Mouse (Mus musculus) kidney, postnatal 0 days (tissue): ENCODE results near the gene E130114P18Rik. TPM values are rescaled to one million over a fixed set of nuclear protein-coding genes. Genes with fewer than 3 reads are reported as not detected.

Experiments
- ATAC-seq: fragments of 200-750 bp; cut with Nextera tagmentation; replicated peaks from 2 replicates; pipeline ENCODE4 v1.8.0; 2017; ENCODE audit warnings: low read depth, moderate number of reproducible peaks, moderate TSS enrichment, moderate library complexity; ENCODE audit not compliant: low FRiP score
- DNase-seq: peaks from one replicate; pipeline ENCODE4 v3.0.0-alpha.2; 2016; ENCODE audit warnings: low spot score
- H3K27ac ChIP-seq: fragments of 300-500 bp; sonication (generic); 2 replicates; pipeline ENCODE4 v1.5.1; 2014; ENCODE audit warnings: mild to moderate bottlenecking
- H3K27me3 ChIP-seq: fragments of 300-500 bp; sonication (generic); 2 replicates; pipeline ENCODE4 v1.6.1; 2014; ENCODE audit warnings: low read length, mixed read lengths; ENCODE audit not compliant: insufficient read depth
- H3K36me3 ChIP-seq: fragments of 300-500 bp; sonication (generic); 2 replicates; pipeline ENCODE4 v1.6.1; 2014; ENCODE audit warnings: low read length, mixed read lengths; ENCODE audit not compliant: insufficient read depth
- H3K4me1 ChIP-seq: fragments of 300-500 bp; sonication (generic); replicated peaks from 2 replicates; pipeline ENCODE4 v1.6.1; 2014; ENCODE audit warnings: antibody characterized with exemption, low read length, mixed read lengths; ENCODE audit not compliant: insufficient read depth
- H3K4me2 ChIP-seq: fragments of 300-500 bp; sonication (generic); 2 replicates; pipeline ENCODE4 v1.6.1; 2014; ENCODE audit warnings: mild to moderate bottlenecking, low read length, moderate library complexity, mixed read lengths
- H3K4me3 ChIP-seq: fragments of 300-500 bp; sonication (generic); replicated peaks from 2 replicates; pipeline ENCODE4 v1.5.1; 2014; ENCODE audit warnings: low read depth, low read length
- H3K9ac ChIP-seq: fragments of 300-500 bp; sonication (generic); 2 replicates; pipeline ENCODE4 v1.6.1; 2014; ENCODE audit warnings: low read depth, low read length
- H3K9me3 ChIP-seq: fragments of 300-500 bp; sonication (generic); replicated peaks from 2 replicates; pipeline ENCODE4 v1.6.1; 2016; ENCODE audit warnings: low read length, inconsistent platforms, mixed read lengths
- CTCF ChIP-seq: IDR thresholded peaks from 2 replicates; pipeline ENCODE4 v1.5.1; 2016; ENCODE audit warnings: antibody characterized with exemption, low read depth, mild to moderate bottlenecking, moderate library complexity
- WGBS: fragments of 180-500 bp; shearing (Covaris S2); extraction: QIAGEN DNeasy Blood & Tissue Kit; methylation state at CpG from one replicate; pipeline ENCODE4 v1.1.7; 2014; 5-methylcytosine and 5-hydroxymethylcytosine counted together
- polyA plus RNA-seq: library from polyadenylated mRNA; unstranded; fragments of >200 nt; fragmentation: Nextera tagmentation; extraction: Ambion mirVana; gene quantifications from 2 replicates; pipeline ENCODE4 v1.2.1, GENCODE M21; 2015

The E130114P18Rik gene
- polyA plus RNA-seq, 1 experiment from 2014 or later = 0.38 TPM

DNA sequence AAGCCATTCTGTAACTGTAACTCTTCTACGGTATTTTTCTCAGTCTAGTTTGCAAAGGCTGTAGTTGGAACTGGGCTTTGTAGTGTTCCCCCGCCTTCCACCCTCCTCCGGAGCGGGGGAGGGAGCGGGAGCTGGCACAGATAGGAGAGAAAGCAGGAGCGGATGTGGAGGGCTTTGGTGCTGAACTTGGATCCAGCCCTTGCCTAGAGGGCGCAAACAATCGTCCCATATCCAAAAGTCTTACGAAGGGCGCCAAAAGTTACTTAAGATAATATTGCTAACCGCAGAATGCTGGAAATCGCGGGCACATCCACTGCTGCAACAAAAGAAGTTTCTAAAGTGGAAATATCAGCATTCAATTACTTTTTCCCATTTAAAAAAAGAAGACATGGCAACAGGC lies 2.8 kb downstream of the E130114P18Rik start:
- peak overlapping the region; percentile 93 for H3K27ac ChIP-seq
- H3K36me3 ChIP-seq = no peaks in the 10 kb centered on the region
- peak overlapping the region; percentile 30 for H3K4me3 ChIP-seq
- TF ChIP-seq CTCF = peak; percentile 25; the same call in 1 of the 2 replicates
- no peak for ATAC-seq
- under 1% methylated on average over 13 of the region's 13 CpGs for WGBS
- peak; percentile 88 for DNase-seq
- H3K27me3 ChIP-seq = no peaks in the 10 kb centered on the region
- H3K4me2 ChIP-seq = peak overlapping the region; percentile 89
- no peaks in the 10 kb centered on the region; the same call in 1 of the 2 replicates for H3K4me1 ChIP-seq
- H3K9me3 ChIP-seq = no peaks in the 10 kb centered on the region
- peak overlapping the region; percentile 27; the same call in 1 of the 2 replicates for H3K9ac ChIP-seq

GRCm38 (mm10) chr4:97774446-97774950 lies 3.4 kb downstream of the E130114P18Rik start:
- peak overlapping the region; percentile 89 for H3K4me2 ChIP-seq
- no peaks in the 10 kb centered on the region for H3K27me3 ChIP-seq
- no peaks in the 10 kb centered on the region for H3K9me3 ChIP-seq
- peak overlapping the region; percentile 93 for H3K27ac ChIP-seq
- no peak for TF ChIP-seq CTCF
- no peak for DNase-seq
- no peaks in the 10 kb centered on the region; the same call in 1 of the 2 replicates for H3K4me1 ChIP-seq
- no peaks in the 10 kb centered on the region for H3K36me3 ChIP-seq
- WGBS = 19% methylated on average over 4 of the region's 4 CpGs
- no peak for ATAC-seq
- H3K9ac ChIP-seq = no peak overlapping the region; the same call in 1 of the 2 replicates
- H3K4me3 ChIP-seq = peak overlapping the region; percentile 30

DNA sequence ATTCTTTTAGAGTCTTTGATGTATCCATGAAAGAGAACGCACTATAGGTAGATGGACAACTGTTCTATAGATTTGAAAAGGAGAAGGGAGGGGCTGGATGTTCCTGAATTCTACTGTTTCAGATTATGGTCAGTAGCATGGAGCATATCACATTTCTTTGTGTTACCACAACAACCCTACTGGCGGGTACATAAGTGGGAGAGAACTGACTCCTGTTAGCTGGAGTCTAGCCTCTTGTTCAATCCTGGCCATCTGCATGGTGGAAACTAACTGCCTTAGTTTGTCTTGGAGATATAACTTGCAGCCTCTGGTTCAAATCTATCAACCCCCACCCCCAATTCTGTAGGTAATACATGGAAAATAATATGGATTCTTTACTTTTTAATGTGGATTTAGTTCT lies 4.1 kb downstream of the E130114P18Rik start:
- WGBS = 66% methylated on average over 2 of the region's 2 CpGs
- no peak for DNase-seq
- no peak for TF ChIP-seq CTCF
- Histone ChIP-seq H3K27ac (0 out of 2 replicates have a peak overlapping the region, but pooled peaks have one; percentile 58), H3K4me2 (peak overlapping the region; percentile 70), H3K27me3 (no peaks in the 10 kb centered on the region), H3K4me3 (no peak overlapping the region), H3K9ac (no peak overlapping the region), H3K36me3 (no peaks in the 10 kb centered on the region), H3K9me3 (no peaks in the 10 kb centered on the region), H3K4me1 (no peaks in the 10 kb centered on the region; the same call in 1 of the 2 replicates)
- ATAC-seq = no peak

DNA sequence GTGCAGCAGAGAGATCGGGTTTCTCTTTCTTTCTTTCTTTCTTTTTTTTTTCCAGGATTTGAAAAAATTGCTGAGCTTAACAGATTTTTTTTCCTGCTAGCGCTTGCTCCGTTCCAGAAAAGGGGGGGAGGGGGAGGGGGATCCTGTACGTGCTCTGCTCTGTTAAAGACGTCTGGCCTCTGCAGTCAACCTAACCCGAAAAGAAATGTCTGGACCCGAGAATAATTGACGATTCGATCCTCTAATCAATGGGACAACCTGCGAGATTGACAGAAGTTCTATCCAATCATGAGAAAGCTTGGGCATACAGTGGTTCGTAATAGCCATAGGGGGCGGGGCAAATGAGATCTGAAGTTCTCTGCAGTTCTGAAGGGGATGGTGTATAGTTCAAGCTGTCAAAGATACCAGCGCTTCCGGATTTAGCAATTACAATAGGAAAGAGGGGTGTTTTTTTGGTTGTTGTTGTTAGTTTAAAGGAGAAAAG lies 4.7 kb downstream of the E130114P18Rik start:
- under 1% methylated on average over 14 of the region's 14 CpGs for WGBS
- Histone ChIP-seq H3K36me3 (no peaks in the 10 kb centered on the region), H3K9me3 (no peaks in the 10 kb centered on the region), H3K4me2 (peak overlapping the region; percentile 70), H3K4me3 (peak overlapping the region; percentile 33), H3K27me3 (no peaks in the 10 kb centered on the region), H3K4me1 (no peaks in the 10 kb centered on the region; the same call in 1 of the 2 replicates), H3K9ac (peak overlapping the region; percentile 19; the same call in 1 of the 2 replicates), H3K27ac (peak overlapping the region; percentile 92)
- TF ChIP-seq CTCF = no peak; the same call in 1 of the 2 replicates
- DNase-seq (peak; percentile 98), ATAC-seq (peak; percentile 57)

DNA sequence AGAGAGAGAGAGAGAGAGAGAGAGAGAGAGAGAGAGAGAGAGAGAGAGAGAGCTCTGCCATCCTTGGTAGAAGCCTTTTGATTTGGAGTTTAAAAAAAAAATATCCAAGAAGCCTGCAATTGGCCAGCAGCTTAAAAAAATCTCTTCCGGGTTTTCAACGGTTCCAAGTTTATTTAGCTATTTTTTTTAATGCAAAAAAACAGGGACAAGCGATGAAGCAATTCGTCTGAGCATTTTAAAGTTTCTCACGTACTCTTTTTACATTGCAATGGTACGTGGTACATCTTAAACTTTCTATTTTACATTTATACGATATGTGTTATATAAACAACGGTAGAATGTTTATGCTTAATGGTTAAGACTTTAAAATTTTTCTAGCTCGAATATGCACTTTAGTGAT lies 5.2 kb downstream of the E130114P18Rik start, which contains the start of gene Nfia:
Nfia (plus strand) TSS at position 94 of the 400 bp plus-strand sequence.
- DNase-seq = peak; percentile 90
- 0% methylated on average over 9 of the region's 9 CpGs for WGBS
- no peak for TF ChIP-seq CTCF
- Histone ChIP-seq H3K9me3 (no peaks in the 10 kb centered on the region), H3K4me3 (peak within 1 kb of the TSS; percentile 33), H3K4me2 (peak within 1 kb of the TSS; percentile 70), H3K4me1 (no peaks in the 10 kb centered on the region; the same call in 1 of the 2 replicates), H3K9ac (peak within 1 kb of the TSS; percentile 50), H3K36me3 (no peaks in the 10 kb centered on the region), H3K27me3 (no peaks in the 10 kb centered on the region), H3K27ac (peak within 1 kb of the TSS; percentile 92)
- ATAC-seq = no peak

DNA sequence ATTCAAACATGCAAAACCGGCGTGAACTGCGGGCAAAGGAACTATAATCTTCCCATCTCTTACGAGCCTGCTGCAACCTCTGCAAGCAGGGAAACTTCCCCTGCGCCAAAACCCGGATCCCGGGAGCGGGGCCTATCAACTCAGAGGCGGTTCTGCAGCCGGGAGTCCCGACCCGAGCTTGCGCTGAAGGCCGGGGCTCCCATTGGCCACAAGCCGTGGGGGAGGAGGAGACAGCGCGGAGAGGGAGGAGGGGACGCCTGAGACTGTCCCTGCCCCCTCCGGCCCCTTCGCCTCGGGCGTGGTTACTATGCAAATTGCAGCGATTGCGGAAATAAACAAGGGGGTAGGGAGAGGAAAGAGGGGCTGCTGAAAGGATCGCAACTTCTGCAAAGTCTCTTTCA lies 5.8 kb downstream of the E130114P18Rik start:
- Histone ChIP-seq H3K9ac (peak overlapping the region; percentile 50; the same call in 1 of the 2 replicates), H3K4me3 (peak overlapping the region; percentile 33)

More for the DNA sequence above, 5.8 kb downstream of the E130114P18Rik start:
- DNase-seq = peak; percentile 99
- Histone ChIP-seq H3K27me3 (no peaks in the 10 kb centered on the region), H3K36me3 (no peaks in the 10 kb centered on the region), H3K4me1 (no peaks in the 10 kb centered on the region; the same call in 1 of the 2 replicates), H3K27ac (peak overlapping the region; percentile 92), H3K9me3 (no peaks in the 10 kb centered on the region), H3K4me2 (peak overlapping the region; percentile 70)
- peak; percentile 97 for ATAC-seq
- no peak for TF ChIP-seq CTCF
- WGBS = under 1% methylated on average over 25 of the region's 25 CpGs
